25 mouse cellular contexts compared by ENCODE assay signal in genomic region chr6:9999457-9999856, GRCm38 (mm10).
A peak's percentile ranks its signal among the peaks of the same experiment; 100 is the strongest.
DNase-seq lines count a peak whose midpoint lies in the region; ATAC-seq and TF ChIP-seq lines count a peak whose summit lies in the region.
"Had no signal": no experiment of that assay in that cellular context is flagged by ENCODE, and none has a peak within 500 bp of the region (broad histone marks: within the 10 kb centered on the region; RNA-seq: fewer than 3 reads in every experiment).

No protein-coding gene starts in this region.

- ATAC-seq in hindbrain, postnatal 0 days, result no peak
- no peak for ATAC-seq in hindbrain, embryonic 11.5 days (ENCODE audit: low FRiP score)
- 0 out of 2 replicates have a peak, but pooled peaks have one; percentile 36 for ATAC-seq in neural tube, embryonic 13.5 days (ENCODE audit: low read depth)
- ATAC-seq: activated CD4-positive, CD25-positive, alpha-beta regulatory T cell, adult 4 months; CD4-positive, CD25-positive, alpha-beta regulatory T cell, adult 4 months; forebrain, embryonic 14.5 days; forebrain, embryonic 16.5 days; Patski had no signal

- no peaks in the 10 kb centered on the region for H3K4me1 ChIP-seq in hindbrain, postnatal 0 days (ENCODE audit: insufficient read depth, low read length)
- no peaks in the 10 kb centered on the region for H3K4me1 ChIP-seq in hindbrain, embryonic 11.5 days (replicated peaks; ENCODE audit: control insufficient read depth, insufficient read depth, low read length)
- no peaks in the 10 kb centered on the region for H3K4me1 ChIP-seq in neural tube, embryonic 13.5 days (replicated peaks)
- H3K4me1 ChIP-seq: embryonic facial prominence, embryonic 10.5 days; embryonic facial prominence, embryonic 12.5 days had no signal

- no peaks in the 10 kb centered on the region for H3K36me3 ChIP-seq in hindbrain, postnatal 0 days (ENCODE audit: insufficient read depth, low read length)
- H3K36me3 ChIP-seq in hindbrain, embryonic 11.5 days (ENCODE audit: control insufficient read depth, insufficient read depth, low read length), result no peaks in the 10 kb centered on the region
- no peaks in the 10 kb centered on the region for H3K36me3 ChIP-seq in neural tube, embryonic 13.5 days
- H3K36me3 ChIP-seq: embryonic facial prominence, embryonic 10.5 days; embryonic facial prominence, embryonic 12.5 days; G1E had no signal

- no peak for TF ChIP-seq CTCF in hindbrain, postnatal 0 days (IDR thresholded peaks at IDR 0.05; ENCODE audit: low read depth)

- no peaks in the 10 kb centered on the region for H3K9me3 ChIP-seq in hindbrain, postnatal 0 days (ENCODE audit: low read length)
- no peaks in the 10 kb centered on the region for H3K9me3 ChIP-seq in hindbrain, embryonic 11.5 days (ENCODE audit: control insufficient read depth, low read length)
- H3K9me3 ChIP-seq in neural tube, embryonic 13.5 days, result no peaks in the 10 kb centered on the region
- H3K9me3 ChIP-seq: embryonic facial prominence, embryonic 10.5 days; embryonic facial prominence, embryonic 12.5 days; G1E had no signal

- WGBS in hindbrain, postnatal 0 days, result 67% methylated on average over 1 of the region's 1 CpGs
- WGBS in hindbrain, embryonic 11.5 days, result 86% methylated on average over 1 of the region's 1 CpGs
- WGBS in neural tube, embryonic 13.5 days, result 83% methylated on average over 1 of the region's 1 CpGs

- no peak overlapping the region for H3K9ac ChIP-seq in hindbrain, postnatal 0 days (replicated peaks; ENCODE audit: low read length)
- no peak overlapping the region for H3K9ac ChIP-seq in hindbrain, embryonic 11.5 days (ENCODE audit: low read depth, low read length)
- H3K9ac ChIP-seq in neural tube, embryonic 13.5 days, result no peak overlapping the region
- H3K9ac ChIP-seq: embryonic facial prominence, embryonic 12.5 days had no signal

- no peak overlapping the region for H3K4me2 ChIP-seq in hindbrain, postnatal 0 days (ENCODE audit: low read depth, low read length)
- no peak overlapping the region for H3K4me2 ChIP-seq in hindbrain, embryonic 11.5 days (replicated peaks; ENCODE audit: low read depth, low read length)
- H3K4me2 ChIP-seq in neural tube, embryonic 13.5 days, result no peak overlapping the region
- H3K4me2 ChIP-seq: embryonic facial prominence, embryonic 12.5 days had no signal

- no peaks in the 10 kb centered on the region for H3K27me3 ChIP-seq in hindbrain, postnatal 0 days (ENCODE audit: insufficient read depth, low read length)
- H3K27me3 ChIP-seq in hindbrain, embryonic 11.5 days (ENCODE audit: control insufficient read depth, insufficient read depth, low read length), result no peaks in the 10 kb centered on the region
- H3K27me3 ChIP-seq in neural tube, embryonic 13.5 days, result no peaks in the 10 kb centered on the region
- H3K27me3 ChIP-seq: CH12.LX; embryonic facial prominence, embryonic 12.5 days; Patski had no signal

- H3K27ac ChIP-seq in hindbrain, postnatal 0 days, result no peak overlapping the region
- H3K27ac ChIP-seq in hindbrain, embryonic 11.5 days (ENCODE audit: low read depth, low read length), result no peak overlapping the region
- no peak overlapping the region for H3K27ac ChIP-seq in neural tube, embryonic 13.5 days (replicated peaks)
- H3K27ac ChIP-seq: embryonic facial prominence, embryonic 10.5 days; embryonic facial prominence, embryonic 12.5 days had no signal

- peak; percentile 73 for DNase-seq in heart, adult 11 months
- no peak for DNase-seq in heart, adult 8-10 months (ENCODE audit: low spot score)
- peak; percentile 8 for DNase-seq in hindbrain, postnatal 0 days (ENCODE audit: low spot score)
- DNase-seq in hindbrain, embryonic 11.5 days (ENCODE audit: low spot score), result no peak
- no peak for DNase-seq in neural tube, embryonic 10.5 days (ENCODE audit: extremely low spot score, low spot score)
- peak; percentile 1 for DNase-seq in brain, adult 2 months (ENCODE audit: low read depth, low spot score)
- DNase-seq in thymus, postnatal 25 days, result no peak
- DNase-seq: adrenal gland, adult 8-10 months; adrenal gland, postnatal 14 days; adrenal gland, postnatal 36 days; B cell, adult 2 months; cerebellum, adult 11-12 months; cerebellum, adult 2 months; cerebellum, adult 9-10 months; cerebellum, postnatal 25 days had no signal

- H3K4me3 ChIP-seq in hindbrain, postnatal 0 days (ENCODE audit: low read length), result no peak overlapping the region
- no peak overlapping the region for H3K4me3 ChIP-seq in hindbrain, embryonic 11.5 days (ENCODE audit: low read depth, low read length)
- no peak overlapping the region for H3K4me3 ChIP-seq in neural tube, embryonic 13.5 days
- H3K4me3 ChIP-seq: embryonic facial prominence, embryonic 10.5 days; embryonic facial prominence, embryonic 12.5 days had no signal

Comparison
In these comparisons a context has a peak if more than half of its experiments do, and no peak if none do; other contexts are left out.
1. DNase-seq: peak in heart, adult 11 months (single experiment), hindbrain, postnatal 0 days (single experiment) and brain, adult 2 months (single experiment); none in heart, adult 8-10 months (single experiment), hindbrain, embryonic 11.5 days (single experiment), neural tube, embryonic 10.5 days (single experiment) and thymus, postnatal 25 days (single experiment).